Mouse (Mus musculus): ENCODE data around the gene Evc2. TPM values are rescaled to one million over a fixed set of nuclear protein-coding genes. Genes with fewer than 3 reads are reported as not detected.

The Evc2 gene
- total RNA-seq, 2 experiments from 2014 or later, result 15.8 to 17.5 TPM

- DNase-seq (ENCODE audit: low spot score in 2 of 2), result no peak
Measured at GRCm38 (mm10) chr5:37471584-37471983, 133.3 kb downstream of the Evc2 start.

GRCm38 (mm10) chr5:37472025-37472608 lies 133.8 kb downstream of the Evc2 start:
- no peak for DNase-seq (ENCODE audit: low spot score in 2 of 2)

Other genes starting within 250 kb of the Evc2 start
- gene Crmp1, start 96.6 kb upstream of the Evc2 start, total RNA-seq (2021), result 100 to 1,000 TPM; 164 to 181 TPM
- 10 to 100 TPM in 1 of 2 experiments, 1 to 10 TPM in 1; 9.5 to 10.7 TPM for gene Evc, start 1.6 kb upstream of the Evc2 start, total RNA-seq (2021)